Mouse (Mus musculus): ENCODE measurements around the gene Zer1. TPM values are rescaled to one million over a fixed set of nuclear protein-coding genes. Genes with fewer than 3 reads are reported as not detected.

The Zer1 gene
- total RNA-seq, 2 experiments from 2014 or later = 135 to 139 TPM

- intact Hi-C loops (cut with DNase I) = no loop called here
- no peak for DNase-seq (ENCODE audit: low spot score in 2 of 2)
Observed at GRCm38 (mm10) chr2:30087310-30087709, 37.1 kb downstream of the Zer1 start.

- DNase-seq (ENCODE audit: low spot score in 2 of 2) = no peak
- intact Hi-C loops (cut with DNase I) = no loop called here
Observed at GRCm38 (mm10) chr2:30084632-30085031, 39.8 kb downstream of the Zer1 start.

GRCm38 (mm10) chr2:30084113-30084512, 40.3 kb downstream of the Zer1 start:
- DNase-seq (ENCODE audit: low spot score in 2 of 2) = no peak
- intact Hi-C loops (cut with DNase I) = no loop called here

- no peak for DNase-seq (ENCODE audit: low spot score in 2 of 2)
- intact Hi-C loops (cut with DNase I) = no loop called here
Observed at GRCm38 (mm10) chr2:30080181-30080800, 44.1 kb downstream of the Zer1 start.

GRCm38 (mm10) chr2:30078760-30079159, 45.6 kb downstream of the Zer1 start:
- intact Hi-C loops (cut with DNase I) = no loop called here
- no peak for DNase-seq (ENCODE audit: low spot score in 2 of 2)

- intact Hi-C loops (cut with DNase I) = no loop called here
- no peak for DNase-seq (ENCODE audit: low spot score in 2 of 2)
Observed at GRCm38 (mm10) chr2:30078349-30078712, 46.1 kb downstream of the Zer1 start.

- peak; percentile 81 for DNase-seq (ENCODE audit: low spot score in 2 of 2)
- intact Hi-C loops (cut with DNase I) = loop anchor here (2.0 kb wide), 1 partner anchor 85 kb away; no protein-coding TSS in a partner anchor
Observed at GRCm38 (mm10) chr2:30077502-30078348, 46.7 kb downstream of the Zer1 start, which contains the start of gene Pkn3. Gene Pkn3 (plus strand): TSS chr2:30077684.

- intact Hi-C loops (cut with DNase I) = loop anchor here (2.0 kb wide), 1 partner anchor 86 kb away; no protein-coding TSS in a partner anchor
- no peak for DNase-seq (ENCODE audit: low spot score in 2 of 2)
Observed at GRCm38 (mm10) chr2:30076959-30077358, 47.4 kb downstream of the Zer1 start.

GRCm38 (mm10) chr2:30076439-30076838, 47.9 kb downstream of the Zer1 start:
- DNase-seq (ENCODE audit: low spot score in 2 of 2) = no peak
- intact Hi-C loops (cut with DNase I) = loop anchor here (2.0 kb wide), 1 partner anchor 86 kb away; no protein-coding TSS in a partner anchor

- intact Hi-C loops (cut with DNase I) = loop anchor here (2.0 kb wide), 1 partner anchor 87 kb away; no protein-coding TSS in a partner anchor
- DNase-seq (ENCODE audit: low spot score in 2 of 2) = no peak
Observed at GRCm38 (mm10) chr2:30075625-30076024, 48.8 kb downstream of the Zer1 start.

- intact Hi-C loops (cut with DNase I) = no loop called here
- no peak for DNase-seq (ENCODE audit: low spot score in 2 of 2)
Observed at GRCm38 (mm10) chr2:30073285-30073684, 51.1 kb downstream of the Zer1 start.

- intact Hi-C loops (cut with DNase I) = no loop called here
- no peak for DNase-seq (ENCODE audit: low spot score in 2 of 2)
Observed at GRCm38 (mm10) chr2:30072875-30073274, 51.5 kb downstream of the Zer1 start.

- intact Hi-C loops (cut with DNase I) = no loop called here
- no peak for DNase-seq (ENCODE audit: low spot score in 2 of 2)
Observed at GRCm38 (mm10) chr2:30067962-30068361, 56.4 kb downstream of the Zer1 start.

- peak in 1 of 2 experiments; percentile 38 for DNase-seq (ENCODE audit: low spot score in 2 of 2)
- intact Hi-C loops (cut with DNase I) = no loop called here
Observed at GRCm38 (mm10) chr2:30067031-30067888, 57.1 kb downstream of the Zer1 start.

- peak; percentile 91 to 92 for DNase-seq (ENCODE audit: low spot score in 2 of 2)
- intact Hi-C loops (cut with DNase I) = no loop called here
Observed at GRCm38 (mm10) chr2:30066046-30066901, 58.1 kb downstream of the Zer1 start.

- intact Hi-C loops (cut with DNase I) = no loop called here
- no peak for DNase-seq (ENCODE audit: low spot score in 2 of 2)
Observed at GRCm38 (mm10) chr2:30064298-30064697, 60.1 kb downstream of the Zer1 start.

- no peak for DNase-seq (ENCODE audit: low spot score in 2 of 2)
- intact Hi-C loops (cut with DNase I) = no loop called here
Observed at GRCm38 (mm10) chr2:30063791-30064190, 60.6 kb downstream of the Zer1 start.

GRCm38 (mm10) chr2:30063235-30063634, 61.1 kb downstream of the Zer1 start:
- intact Hi-C loops (cut with DNase I) = no loop called here
- DNase-seq (ENCODE audit: low spot score in 2 of 2) = no peak

Data from left cerebral cortex, postnatal 14 days (tissue).